Mouse (Mus musculus) CD8-positive naive resting alpha-beta T cell, adult 2 months (primary cell): ENCODE data around the gene Il13.

ENCODE experiments used
- DNase-seq, 2 experiments: peaks; one replicate each; pipeline ENCODE4 v3.0.0; 2022; ENCODE audit warnings: low read depth in 2 of 2, low spot score in 2 of 2

Gene Il13

DNA sequence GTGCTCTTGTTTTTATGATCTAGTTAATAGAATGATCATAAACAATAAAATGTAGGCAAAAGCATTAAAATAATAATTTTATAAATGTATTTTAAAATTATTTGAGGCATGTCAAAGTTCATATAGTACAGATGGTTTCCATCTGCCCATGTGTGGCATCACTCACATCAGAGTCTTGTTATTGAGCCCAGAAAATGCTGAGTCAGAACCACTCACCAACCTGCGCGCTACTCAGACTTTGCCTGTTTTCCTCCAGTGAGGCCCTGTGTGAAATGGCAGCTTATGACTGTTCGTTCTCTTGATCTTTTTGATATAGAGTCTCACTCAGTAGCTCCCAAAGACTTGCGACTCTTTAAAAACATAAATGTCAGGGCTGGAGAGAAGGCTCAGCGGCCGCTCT is 49.0 kb downstream of the Il13 start:
- DNase-seq, result no peak

DNA sequence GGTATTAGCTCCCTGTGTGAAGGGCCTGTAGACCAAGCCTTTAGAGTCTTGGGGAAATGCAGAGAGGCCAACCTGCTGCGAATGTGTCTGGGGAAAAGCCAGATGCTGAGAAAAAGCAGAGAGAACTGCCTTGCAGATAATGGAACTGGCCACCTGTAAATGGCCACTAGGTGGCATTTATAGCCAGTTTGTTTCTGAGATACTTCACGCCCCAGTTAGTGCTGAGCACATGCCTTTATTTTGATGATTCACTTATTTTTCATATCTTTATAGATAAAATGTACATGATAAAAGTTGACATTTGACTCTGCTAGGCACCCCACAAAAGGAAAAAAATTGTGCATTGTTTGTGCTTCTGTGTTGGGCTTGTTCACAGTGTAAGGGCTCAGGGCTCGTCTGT is 49.7 kb downstream of the Il13 start:
- no peak for DNase-seq

DNA sequence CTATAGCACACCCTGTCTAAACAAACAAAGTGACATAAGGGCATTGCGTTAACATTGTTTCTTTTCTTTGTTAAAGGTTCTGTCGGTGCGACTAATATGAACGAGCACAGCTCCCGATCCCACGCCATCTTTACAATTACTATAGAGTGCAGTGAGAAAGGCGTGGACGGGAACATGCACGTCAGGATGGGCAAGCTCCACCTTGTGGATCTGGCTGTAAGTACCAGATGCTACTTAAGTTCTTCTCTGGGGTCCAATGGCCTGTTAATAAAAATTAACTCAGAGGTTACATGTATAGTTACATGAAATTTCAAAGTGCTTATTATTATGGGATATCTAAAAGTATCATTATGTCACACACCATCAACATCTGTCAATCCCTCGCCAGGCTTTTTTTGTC is 51.4 kb downstream of the Il13 start:
- no peak for DNase-seq
